ENCODE assay signal across 33 mouse cellular contexts in the genomic region with DNA sequence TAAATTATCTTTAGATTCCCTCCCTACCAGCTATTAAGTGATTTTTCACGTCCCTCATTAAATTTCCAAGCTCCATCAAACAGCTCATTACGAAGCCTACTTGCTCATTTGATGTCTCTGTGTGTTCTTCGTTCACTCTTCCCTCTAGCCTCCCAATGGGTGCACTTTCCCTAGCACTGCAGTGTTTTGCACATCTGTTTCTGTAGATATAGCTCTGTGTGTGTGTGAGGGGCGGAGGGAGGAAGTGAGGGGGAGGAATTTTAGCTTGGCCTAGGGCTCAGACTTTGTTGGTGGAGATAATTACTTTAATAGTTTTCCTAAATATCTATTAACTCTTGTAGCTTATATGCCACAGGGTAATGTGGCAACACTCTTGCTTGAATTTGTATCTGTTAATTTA. TPM values are rescaled to one million over a fixed set of nuclear protein-coding genes. Genes with fewer than 3 reads are reported as not detected.
DNase-seq lines count a peak whose midpoint lies in the region; ATAC-seq and TF ChIP-seq lines count a peak whose summit lies in the region.
"Had no signal": no experiment of that assay in that cellular context is flagged by ENCODE, and none has a peak within 500 bp of the region (broad histone marks: within the 10 kb centered on the region; RNA-seq: fewer than 3 reads in every experiment).

No protein-coding gene starts in this region.

- no peak overlapping the region for H3K27ac ChIP-seq in neural tube, embryonic 12.5 days
- H3K27ac ChIP-seq in hindbrain, embryonic 14.5 days, result peak overlapping the region; percentile 70
- H3K27ac ChIP-seq in midbrain, embryonic 16.5 days (ENCODE audit: low read length), result no peak overlapping the region
- peak overlapping the region; percentile 29; the same call in 1 of the 2 replicates for H3K27ac ChIP-seq in olfactory bulb, adult 2 months (ENCODE audit: insufficient read depth, low read depth, low read length)
- H3K27ac ChIP-seq: heart, embryonic 13.5 days; limb, embryonic 12.5 days; liver, embryonic 15.5 days; midbrain, embryonic 12.5 days had no signal

- 77% methylated on average over 4 of the region's 4 CpGs for WGBS in neural tube, embryonic 12.5 days
- WGBS in hindbrain, embryonic 14.5 days, result 64% methylated on average over 4 of the region's 4 CpGs
- 62% methylated on average over 4 of the region's 4 CpGs for WGBS in midbrain, embryonic 16.5 days
- WGBS in olfactory bulb, adult 2 months, result 45% methylated on average over 4 of the region's 4 CpGs

- no peak overlapping the region for H3K4me3 ChIP-seq in neural tube, embryonic 12.5 days
- no peak overlapping the region for H3K4me3 ChIP-seq in hindbrain, embryonic 14.5 days (replicated peaks; ENCODE audit: low read length)
- H3K4me3 ChIP-seq in midbrain, embryonic 16.5 days (ENCODE audit: low read depth, low read length), result no peak overlapping the region
- H3K4me3 ChIP-seq in olfactory bulb, adult 2 months (ENCODE audit: insufficient read depth, low read depth, low read length), result no peak overlapping the region
- H3K4me3 ChIP-seq: erythroblast, embryonic 14.5 days; heart, embryonic 13.5 days; limb, embryonic 12.5 days; liver, embryonic 15.5 days; midbrain, embryonic 12.5 days; myocyte had no signal

- no peak for TF ChIP-seq POLR2A in olfactory bulb, adult 2 months (IDR thresholded peaks at IDR 0.05; ENCODE audit: insufficient read depth, low read depth, low read length)

- H3K4me2 ChIP-seq in neural tube, embryonic 12.5 days (replicated peaks), result no peak overlapping the region
- H3K4me2 ChIP-seq in hindbrain, embryonic 14.5 days (replicated peaks), result no peak overlapping the region
- H3K4me2 ChIP-seq in midbrain, embryonic 16.5 days (ENCODE audit: low read length), result no peak overlapping the region
- H3K4me2 ChIP-seq: heart, embryonic 13.5 days; limb, embryonic 12.5 days; liver, embryonic 15.5 days; lung, embryonic 14.5 days; midbrain, embryonic 12.5 days had no signal

- no peak for TF ChIP-seq CTCF in olfactory bulb, adult 2 months (IDR thresholded peaks at IDR 0.05; ENCODE audit: insufficient read depth, low read depth, low read length)

- H3K36me3 ChIP-seq in neural tube, embryonic 12.5 days, result no peaks in the 10 kb centered on the region
- no peaks in the 10 kb centered on the region for H3K36me3 ChIP-seq in hindbrain, embryonic 14.5 days (replicated peaks; ENCODE audit: control insufficient read depth, insufficient read depth)
- H3K36me3 ChIP-seq in midbrain, embryonic 16.5 days (ENCODE audit: control insufficient read depth, insufficient read depth, low read length), result no peaks in the 10 kb centered on the region
- H3K36me3 ChIP-seq: heart, embryonic 13.5 days; limb, embryonic 12.5 days; liver, embryonic 15.5 days; midbrain, embryonic 12.5 days had no signal

- H3K9ac ChIP-seq in neural tube, embryonic 12.5 days, result no peak overlapping the region
- no peak overlapping the region for H3K9ac ChIP-seq in hindbrain, embryonic 14.5 days
- no peak overlapping the region for H3K9ac ChIP-seq in midbrain, embryonic 16.5 days (ENCODE audit: low read depth, low read length)
- H3K9ac ChIP-seq: heart, embryonic 13.5 days; limb, embryonic 12.5 days; liver, embryonic 15.5 days; lung, embryonic 14.5 days; midbrain, embryonic 12.5 days had no signal

- DNase-seq in neural tube, embryonic 10.5 days (ENCODE audit: extremely low spot score, low spot score), result no peak
- peak; percentile 32 for DNase-seq in hindbrain, embryonic 14.5 days (ENCODE audit: low spot score)
- DNase-seq in thymus, postnatal 25 days, result no peak
- DNase-seq in Muller cell, postnatal 12 days (ENCODE audit: inconsistent ontology term), result no peak
- no peak for DNase-seq in layer of hippocampus, adult 8-10 months (ENCODE audit: low spot score in 2 of 2)
- DNase-seq: adrenal gland, postnatal 10 days; B cell, adult 2 months; cerebellum, adult 11-12 months; cerebellum, postnatal 10 days; heart, postnatal 10 days; kidney, adult 9 months; kidney, postnatal 10 days; layer of hippocampus, adult 9-11 months; lung, embryonic 14.5 days; lung, postnatal 14 days had no signal

- H3K27me3 ChIP-seq in neural tube, embryonic 12.5 days (replicated peaks), result no peaks in the 10 kb centered on the region
- H3K27me3 ChIP-seq in hindbrain, embryonic 14.5 days (ENCODE audit: control insufficient read depth, insufficient read depth, low read length), result no peaks in the 10 kb centered on the region
- no peaks in the 10 kb centered on the region for H3K27me3 ChIP-seq in midbrain, embryonic 16.5 days (ENCODE audit: control insufficient read depth, insufficient read depth, low read depth, low read length)
- H3K27me3 ChIP-seq: heart, embryonic 13.5 days; limb, embryonic 12.5 days; liver, embryonic 15.5 days; midbrain, embryonic 12.5 days; Patski had no signal

- H3K4me1 ChIP-seq in neural tube, embryonic 12.5 days, result no peaks in the 10 kb centered on the region
- H3K4me1 ChIP-seq in hindbrain, embryonic 14.5 days (replicated peaks; ENCODE audit: control insufficient read depth, insufficient read depth, low read length), result no peaks in the 10 kb centered on the region
- H3K4me1 ChIP-seq in midbrain, embryonic 16.5 days (ENCODE audit: control insufficient read depth, insufficient read depth, low read length), result no peaks in the 10 kb centered on the region
- no peaks in the 10 kb centered on the region for H3K4me1 ChIP-seq in olfactory bulb, adult 2 months (ENCODE audit: control insufficient read depth, insufficient read depth, low read length)
- H3K4me1 ChIP-seq: heart, embryonic 13.5 days; liver, embryonic 15.5 days; midbrain, embryonic 12.5 days had no signal

- ATAC-seq in neural tube, embryonic 12.5 days (ENCODE audit: low FRiP score, low read depth), result peak; percentile 65; the same call in 1 of the 2 replicates
- ATAC-seq in hindbrain, embryonic 14.5 days (ENCODE audit: low FRiP score), result peak; percentile 92
- ATAC-seq in midbrain, embryonic 16.5 days, result peak; percentile 70
- ATAC-seq: forebrain, embryonic 16.5 days; intestine, embryonic 16.5 days; Patski had no signal

- H3K9me3 ChIP-seq in neural tube, embryonic 12.5 days, result no peaks in the 10 kb centered on the region
- no peaks in the 10 kb centered on the region for H3K9me3 ChIP-seq in hindbrain, embryonic 14.5 days (ENCODE audit: control insufficient read depth, low read length)
- no peaks in the 10 kb centered on the region for H3K9me3 ChIP-seq in midbrain, embryonic 16.5 days (replicated peaks; ENCODE audit: control insufficient read depth, low read length, poor library complexity, severe bottlenecking)
- H3K9me3 ChIP-seq: heart, embryonic 13.5 days; limb, embryonic 12.5 days; liver, embryonic 15.5 days; midbrain, embryonic 12.5 days had no signal

RNA-seq across cellular contexts. Expression of gene Kcna4, which starts 54.4 kb away (rescaled TPM):
- polyA plus RNA-seq in neural tube, embryonic 12.5 days (2016; fragmentation: Nextera tagmentation; extraction: Ambion mirVana), result 1.6 TPM in 2 replicates
- polyA plus RNA-seq in hindbrain, embryonic 14.5 days (2014; fragmentation: Nextera tagmentation; extraction: Ambion mirVana), result 5.7 and 7.1 TPM in 2 replicates
- polyA plus RNA-seq in midbrain, embryonic 16.5 days (2015; fragmentation: Nextera tagmentation; extraction: Ambion mirVana), result 12.3 and 12.6 TPM in 2 replicates
- not detected in 2 replicates for polyA plus RNA-seq in olfactory bulb, adult 2 months (2012; ENCODE audit: insufficient read depth, insufficient read length, low replicate concordance, missing spikeins)
- 10 to 100 TPM; 38.6 to 49.9 (median 44.3) TPM for total RNA-seq in layer of hippocampus, adult 8-10 months (2022)
- total RNA-seq: common myeloid progenitor, adult 5-6 weeks; gastrocnemius, adult 8-10 months; liver, adult 2 months had no signal
- polyA plus RNA-seq: erythroblast, embryonic 14.5 days; liver, adult 2 months; Patski; small intestine, adult 2 months; thymus, postnatal 0 days; urinary bladder, adult 2 months had no signal

Comparison
In these comparisons a context has a peak if more than half of its experiments do, and no peak if none do; other contexts are left out.
1. H3K27ac ChIP-seq: peak in hindbrain, embryonic 14.5 days (single experiment) and olfactory bulb, adult 2 months (single experiment); none in neural tube, embryonic 12.5 days (single experiment) and midbrain, embryonic 16.5 days (single experiment).
2. Peak in every context shown above with its lines, with median percentiles within 50 percentile points of each other: ATAC-seq.